Mouse (Mus musculus) neural tube, embryonic 13.5 days (tissue): ENCODE data around the gene Olfr213. TPM values are rescaled to one million over a fixed set of nuclear protein-coding genes. Genes with fewer than 3 reads are reported as not detected.
"Not testable (repeated sequence)": the region's sequence is repeated elsewhere in the genome, so short reads cannot be mapped to it uniquely, and the experiment has no call there.

Experiments used
- ATAC-seq: fragments of 200-750 bp; cut with Nextera tagmentation; 2 replicates; pipeline ENCODE4 v1.8.0; 2017; ENCODE audit warnings: low read depth, mild to moderate bottlenecking, moderate TSS enrichment, moderate library complexity
- H3K27ac ChIP-seq: fragments of 300-500 bp; sonication (generic); replicated peaks from 2 replicates; pipeline ENCODE4 v1.5.1; 2015; ENCODE audit warnings: moderate library complexity, mild to moderate bottlenecking, inconsistent platforms
- H3K27me3 ChIP-seq: fragments of 300-500 bp; sonication (generic); 2 replicates; pipeline ENCODE4 v1.6.1; 2015; ENCODE audit warnings: mild to moderate bottlenecking, inconsistent platforms
- H3K36me3 ChIP-seq: fragments of 300-500 bp; sonication (generic); 2 replicates; pipeline ENCODE4 v1.6.1; 2015; ENCODE audit warnings: mild to moderate bottlenecking, inconsistent platforms
- H3K4me1 ChIP-seq: fragments of 300-500 bp; sonication (generic); replicated peaks from 2 replicates; pipeline ENCODE4 v1.6.1; 2015; ENCODE audit warnings: inconsistent platforms
- H3K4me2 ChIP-seq: fragments of 300-500 bp; sonication (generic); 2 replicates; pipeline ENCODE4 v1.6.1; 2015; ENCODE audit warnings: inconsistent platforms, mild to moderate bottlenecking, moderate library complexity
- H3K4me3 ChIP-seq: fragments of 300-500 bp; sonication (generic); 2 replicates; pipeline ENCODE4 v1.5.1; 2015; ENCODE audit warnings: mild to moderate bottlenecking, inconsistent platforms
- H3K9ac ChIP-seq: fragments of 300-500 bp; sonication (generic); 2 replicates; pipeline ENCODE4 v1.6.1; 2015; ENCODE audit warnings: moderate library complexity, mild to moderate bottlenecking, inconsistent platforms
- H3K9me3 ChIP-seq: fragments of 300-500 bp; sonication (generic); 2 replicates; pipeline ENCODE4 v1.6.1; 2016; ENCODE audit warnings: inconsistent platforms
- WGBS: fragments of 180-500 bp; shearing (Covaris S2); methylation state at CpG from one replicate; pipeline ENCODE4 v1.1.7; 2015; 5-methylcytosine and 5-hydroxymethylcytosine counted together
- polyA plus RNA-seq: library from polyadenylated mRNA; unstranded; fragments of >200 nt; fragmentation: Nextera tagmentation; extraction: Ambion mirVana; gene quantifications from 2 replicates; pipeline ENCODE4 v1.2.1, GENCODE M21; 2015

The Olfr213 gene
- polyA plus RNA-seq, result not detected in 2 replicates

DNA sequence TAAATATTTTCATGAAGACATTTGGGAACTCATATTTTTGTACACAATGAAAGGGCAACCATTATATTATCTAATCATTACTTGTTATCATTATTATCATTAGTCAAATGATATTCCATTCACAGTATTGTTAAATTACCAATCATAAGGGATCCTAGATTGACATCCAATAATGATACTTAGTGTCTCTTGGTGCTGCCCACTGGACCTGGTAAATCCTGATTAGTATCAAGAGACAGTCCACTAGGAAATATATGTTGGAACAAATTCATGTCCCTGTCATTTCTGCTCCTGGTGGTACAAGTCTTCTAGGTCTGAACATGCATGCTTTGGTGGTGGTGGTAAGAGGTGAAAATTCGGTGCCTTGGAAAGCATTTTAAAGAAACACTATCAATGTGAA, at the start of gene Olfr213:
Gene Olfr213, plus strand, starts transcription at position 301 of the 400 bp plus-strand sequence.
- Histone ChIP-seq H3K9ac (no peak within 1 kb of the TSS), H3K9me3 (no peaks in the 10 kb centered on the region), H3K27ac (no peak within 1 kb of the TSS), H3K4me2 (no peak within 1 kb of the TSS), H3K4me1 (no peaks in the 10 kb centered on the region), H3K4me3 (no peak within 1 kb of the TSS), H3K36me3 (no peaks in the 10 kb centered on the region), H3K27me3 (no peaks in the 10 kb centered on the region)
- 88% methylated on average over 1 of the region's 1 CpGs for WGBS
- no peak for ATAC-seq

DNA sequence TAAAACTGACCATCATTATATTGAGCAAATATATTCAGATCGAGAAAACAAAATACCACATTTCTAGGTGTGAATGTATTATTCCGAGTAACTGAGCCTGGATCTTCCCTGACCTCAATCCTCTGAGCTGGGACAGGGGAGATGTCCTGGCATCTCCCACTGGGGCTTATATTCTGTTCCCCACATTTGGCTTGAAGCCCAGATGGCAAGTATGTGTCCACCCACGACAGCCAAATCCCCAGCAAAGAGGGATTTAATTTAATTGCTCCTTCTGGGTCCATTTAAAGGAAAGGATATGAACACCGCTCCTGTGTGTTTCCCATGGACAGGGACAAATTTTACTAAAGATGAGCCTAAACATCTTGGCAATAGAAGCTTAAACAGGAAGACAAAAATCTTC, 49.5 kb upstream of the Olfr213 start, which contains the start of gene Olfr211:
Gene Olfr211, plus strand, starts transcription at position 301 of the 400 bp plus-strand sequence.
- Histone ChIP-seq H3K9me3 (no peaks in the 10 kb centered on the region), H3K27ac (no peak within 1 kb of the TSS), H3K27me3 (no peaks in the 10 kb centered on the region), H3K9ac (no peak within 1 kb of the TSS), H3K4me3 (no peak within 1 kb of the TSS), H3K4me1 (0 out of 2 replicates have a peak, but pooled peaks cover 6% of the 10 kb centered on the region), H3K4me2 (no peak within 1 kb of the TSS), H3K36me3 (no peaks in the 10 kb centered on the region)
- 65% methylated on average over 4 of the region's 4 CpGs for WGBS
- ATAC-seq, result no peak

DNA sequence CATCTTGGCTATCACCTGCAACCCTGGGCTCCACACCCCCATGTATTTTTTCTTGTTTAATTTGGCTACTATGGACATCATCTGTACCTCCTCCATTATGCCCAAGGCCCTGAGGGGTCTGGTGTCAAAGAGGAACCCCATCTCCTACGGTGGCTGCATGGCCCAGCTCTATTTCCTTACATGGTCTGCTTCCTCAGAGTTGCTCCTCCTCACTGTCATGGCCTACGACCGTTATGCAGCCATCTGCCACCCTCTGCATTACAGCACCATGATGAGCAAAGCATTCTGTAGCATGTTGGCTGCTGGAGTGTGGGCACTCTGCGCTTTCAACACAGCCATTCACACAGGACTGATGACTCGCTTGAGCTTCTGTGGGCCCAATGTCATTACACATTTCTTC, 44.5 kb upstream of the Olfr213 start:
- no peak overlapping the region for H3K4me3 ChIP-seq
- H3K9ac ChIP-seq, result no peak overlapping the region
- no peaks in the 10 kb centered on the region for H3K9me3 ChIP-seq
- 92% methylated on average over 5 of the region's 5 CpGs for WGBS
- 0 out of 2 replicates have a peak, but pooled peaks cover 6% of the 10 kb centered on the region for H3K4me1 ChIP-seq
- no peaks in the 10 kb centered on the region for H3K36me3 ChIP-seq
- no peak overlapping the region for H3K27ac ChIP-seq
- ATAC-seq, result no peak
- H3K27me3 ChIP-seq, result no peaks in the 10 kb centered on the region
- H3K4me2 ChIP-seq, result no peak overlapping the region

DNA sequence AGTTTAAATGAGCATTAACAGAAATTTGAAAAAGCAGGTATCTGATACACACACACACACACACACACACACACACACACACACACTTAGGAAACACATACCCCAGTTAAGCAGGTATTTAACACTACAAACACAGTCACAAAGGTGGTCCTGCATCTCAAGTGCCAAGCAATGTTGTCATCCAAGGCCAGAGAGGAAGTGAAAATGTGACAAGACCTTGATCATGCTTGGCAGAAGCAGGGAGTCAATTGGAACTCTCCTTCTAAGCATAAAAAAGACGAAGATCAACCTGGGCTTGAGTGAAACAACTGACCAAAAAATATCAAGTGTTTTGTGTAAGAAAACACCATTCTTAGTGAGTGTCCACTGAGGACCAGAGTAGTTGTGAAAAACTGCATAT, 42.3 kb upstream of the Olfr213 start:
- no peaks in the 10 kb centered on the region for H3K4me1 ChIP-seq
- no peak overlapping the region for H3K9ac ChIP-seq
- 0 out of 2 replicates have a peak, but pooled peaks cover 4% of the 10 kb centered on the region for H3K9me3 ChIP-seq
- H3K36me3 ChIP-seq, result no peaks in the 10 kb centered on the region
- ATAC-seq, result no peak
- 78% methylated on average over 1 of the region's 1 CpGs for WGBS
- no peak overlapping the region for H3K27ac ChIP-seq
- no peak overlapping the region for H3K4me3 ChIP-seq
- H3K27me3 ChIP-seq, result no peaks in the 10 kb centered on the region
- no peak overlapping the region for H3K4me2 ChIP-seq

DNA sequence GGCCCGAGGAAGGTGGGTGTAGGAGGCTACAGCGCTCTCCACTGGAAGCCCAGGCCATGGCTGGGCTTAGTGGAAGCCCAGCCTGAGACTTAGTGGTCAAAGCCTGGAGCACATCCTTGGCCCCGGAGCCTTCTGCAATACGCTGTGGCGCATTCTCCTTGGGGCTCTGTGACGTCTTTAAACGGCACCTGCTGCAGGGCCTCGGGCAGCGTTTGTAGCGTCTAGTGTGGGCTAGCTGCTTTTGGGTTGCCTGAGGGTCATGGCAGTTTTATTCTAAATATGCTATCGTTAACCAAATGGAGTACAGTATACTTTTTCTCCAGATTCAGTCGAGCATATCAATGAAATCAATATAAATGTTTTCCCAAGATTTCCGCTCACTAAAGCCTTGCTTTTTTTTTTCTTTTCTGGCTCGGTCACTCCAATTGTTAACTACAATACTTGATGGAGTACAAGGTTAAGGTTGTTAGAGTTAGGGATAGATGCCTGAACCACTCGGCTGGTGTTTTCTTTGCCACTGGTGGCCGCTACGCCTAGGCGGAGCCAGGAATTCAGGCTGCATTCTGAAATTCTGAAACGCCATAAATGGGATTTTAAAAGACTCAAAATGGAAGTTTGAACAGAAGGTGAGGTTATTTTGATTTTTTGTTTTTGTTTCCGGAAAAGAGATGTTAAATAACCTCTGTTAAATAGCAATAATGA, 31.8 kb upstream of the Olfr213 start, which contains the start of gene Olfr212:
Gene Olfr212, plus strand, starts transcription at position 215 of the 702 bp plus-strand sequence.
- not testable (repeated sequence) for H3K27ac ChIP-seq, H3K9ac ChIP-seq, H3K4me2 ChIP-seq, ATAC-seq, H3K36me3 ChIP-seq, H3K27me3 ChIP-seq, H3K4me3 ChIP-seq, H3K4me1 ChIP-seq
- 93% methylated on average over 20 of the region's 20 CpGs for WGBS
- H3K9me3 ChIP-seq, result peaks cover 17% of the 10 kb centered on the region

DNA sequence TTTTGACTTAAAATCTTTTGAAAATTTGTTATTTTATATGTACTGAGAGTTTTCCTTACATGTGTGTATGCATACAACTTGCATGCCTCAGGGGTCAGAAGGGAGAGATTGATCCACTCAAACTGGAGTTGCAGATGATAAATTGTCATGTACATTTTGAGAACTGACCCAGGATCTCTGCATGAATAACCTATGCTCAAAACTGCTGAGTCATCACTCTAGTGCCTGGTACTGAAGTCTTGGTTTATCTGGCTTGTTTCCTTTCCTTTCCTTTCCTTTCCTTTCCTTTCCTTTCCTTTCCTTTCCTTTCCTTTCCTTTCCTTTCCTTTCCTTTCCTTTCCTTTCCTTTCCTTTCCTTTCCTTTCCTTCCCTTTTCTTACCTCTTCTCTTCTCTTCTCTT, 23.4 kb upstream of the Olfr213 start:
- no peak for ATAC-seq
- Histone ChIP-seq H3K27me3 (no peaks in the 10 kb centered on the region), H3K4me3 (no peak overlapping the region), H3K27ac (no peak overlapping the region), H3K9ac (no peak overlapping the region), H3K9me3 (no peaks in the 10 kb centered on the region), H3K4me2 (no peak overlapping the region), H3K4me1 (no peaks in the 10 kb centered on the region), H3K36me3 (no peaks in the 10 kb centered on the region)

DNA sequence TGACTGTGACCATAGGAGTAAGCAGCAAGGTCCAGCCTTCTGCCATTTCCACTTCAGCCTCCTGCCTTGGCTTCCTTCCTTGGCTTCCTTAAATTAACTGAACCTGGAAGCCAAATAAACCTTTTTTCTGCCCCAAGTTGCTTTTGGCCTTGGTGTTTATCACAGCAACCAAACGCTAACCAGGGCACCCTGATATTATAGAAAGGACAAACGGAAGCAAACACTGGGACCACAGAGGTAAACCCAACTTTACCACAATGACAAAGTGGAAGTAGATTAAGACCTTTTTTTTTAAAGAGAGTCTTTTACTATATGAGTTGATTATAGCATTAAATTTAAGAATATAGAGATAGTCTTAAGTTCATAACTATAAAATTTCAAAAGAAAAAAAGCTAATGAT, 4.2 kb downstream of the Olfr213 start:
- Histone ChIP-seq H3K27ac (no peak overlapping the region), H3K4me2 (no peak overlapping the region), H3K4me3 (no peak overlapping the region), H3K4me1 (no peaks in the 10 kb centered on the region), H3K9me3 (no peaks in the 10 kb centered on the region), H3K27me3 (no peaks in the 10 kb centered on the region), H3K9ac (no peak overlapping the region), H3K36me3 (no peaks in the 10 kb centered on the region)
- no peak for ATAC-seq
- WGBS, result 87% methylated on average over 2 of the region's 2 CpGs

DNA sequence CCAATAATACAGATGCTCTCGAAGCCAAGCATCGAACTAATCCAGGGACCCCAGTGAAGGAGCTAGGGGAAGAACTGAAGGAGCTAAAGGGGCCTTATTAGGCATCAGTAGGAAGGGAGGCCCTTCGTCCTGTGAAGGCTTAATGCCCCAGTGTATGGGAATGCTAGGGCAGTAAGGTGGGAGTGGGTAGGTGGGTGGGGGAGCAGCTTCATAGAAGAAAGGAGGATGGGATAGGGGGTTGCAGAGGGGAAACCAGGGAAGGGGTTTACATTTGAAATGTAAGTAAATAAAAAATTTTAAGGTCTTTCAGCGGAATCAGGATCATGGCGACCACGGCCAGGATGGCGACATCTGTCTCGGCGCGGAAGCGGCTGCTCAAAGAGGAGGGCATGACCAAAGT, 12.6 kb downstream of the Olfr213 start, which contains the start of gene Gm5580:
Gene Gm5580, plus strand, starts transcription at position 301 of the 400 bp plus-strand sequence.
- not testable (repeated sequence) for H3K4me2 ChIP-seq, H3K9me3 ChIP-seq, H3K4me3 ChIP-seq, ATAC-seq, H3K27ac ChIP-seq, H3K4me1 ChIP-seq, H3K27me3 ChIP-seq, H3K36me3 ChIP-seq, H3K9ac ChIP-seq
- WGBS, result 96% methylated on average over 11 of the region's 11 CpGs

DNA sequence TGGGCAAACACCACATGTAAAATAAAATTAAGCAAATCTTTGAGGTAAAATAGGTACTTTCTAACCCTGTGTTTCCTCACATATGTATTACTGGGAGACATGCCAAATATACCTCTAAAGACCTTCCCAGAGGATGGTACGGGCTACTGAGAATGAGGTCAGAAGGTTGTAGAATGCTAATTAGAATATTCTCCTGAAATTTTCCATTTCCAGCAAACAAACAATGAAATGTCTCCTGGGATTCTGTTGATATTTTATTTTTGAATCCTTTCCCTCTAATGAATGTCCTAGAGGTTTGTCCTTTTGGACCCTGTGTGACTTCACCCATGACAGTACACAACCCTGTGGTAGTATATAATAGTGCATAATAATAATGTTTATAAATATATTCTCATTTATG, 15.7 kb downstream of the Olfr213 start, which contains the start of gene Olfr214:
Gene Olfr214, plus strand, starts transcription at position 301 of the 400 bp plus-strand sequence.
- H3K27ac ChIP-seq, result no peak within 1 kb of the TSS
- H3K36me3 ChIP-seq, result no peaks in the 10 kb centered on the region
- WGBS, result 81% methylated on average over 1 of the region's 1 CpGs
- no peak for ATAC-seq
- H3K4me1 ChIP-seq, result no peaks in the 10 kb centered on the region
- H3K27me3 ChIP-seq, result no peaks in the 10 kb centered on the region
- no peak within 1 kb of the TSS for H3K4me2 ChIP-seq
- no peak within 1 kb of the TSS for H3K4me3 ChIP-seq
- H3K9me3 ChIP-seq, result no peaks in the 10 kb centered on the region
- H3K9ac ChIP-seq, result no peak within 1 kb of the TSS

DNA sequence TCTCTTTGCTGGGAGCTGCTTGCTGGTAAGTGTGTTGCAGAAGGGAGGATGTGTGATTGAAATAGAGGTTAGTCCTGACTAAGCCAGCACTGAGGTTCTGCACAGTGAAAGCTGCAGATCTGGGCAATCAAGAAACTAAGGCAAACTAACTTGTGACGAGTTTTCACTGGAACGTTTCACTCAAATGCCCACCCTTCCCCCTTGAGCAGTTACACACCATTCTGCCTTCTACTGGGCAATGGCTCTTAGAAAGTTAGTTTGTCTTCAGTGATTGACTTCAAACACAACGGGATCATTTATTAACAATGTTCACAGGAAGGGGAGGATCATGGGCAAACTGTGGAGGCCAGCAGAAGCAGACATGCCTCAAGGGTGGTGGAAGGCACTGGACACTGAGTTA, 16.7 kb downstream of the Olfr213 start:
- H3K9me3 ChIP-seq, result no peaks in the 10 kb centered on the region
- no peak overlapping the region for H3K4me2 ChIP-seq
- H3K36me3 ChIP-seq, result no peaks in the 10 kb centered on the region
- no peaks in the 10 kb centered on the region for H3K4me1 ChIP-seq
- H3K27me3 ChIP-seq, result no peaks in the 10 kb centered on the region
- H3K4me3 ChIP-seq, result no peak overlapping the region
- H3K27ac ChIP-seq, result no peak overlapping the region
- ATAC-seq, result no peak
- WGBS, result 71% methylated on average over 3 of the region's 3 CpGs
- H3K9ac ChIP-seq, result no peak overlapping the region

DNA sequence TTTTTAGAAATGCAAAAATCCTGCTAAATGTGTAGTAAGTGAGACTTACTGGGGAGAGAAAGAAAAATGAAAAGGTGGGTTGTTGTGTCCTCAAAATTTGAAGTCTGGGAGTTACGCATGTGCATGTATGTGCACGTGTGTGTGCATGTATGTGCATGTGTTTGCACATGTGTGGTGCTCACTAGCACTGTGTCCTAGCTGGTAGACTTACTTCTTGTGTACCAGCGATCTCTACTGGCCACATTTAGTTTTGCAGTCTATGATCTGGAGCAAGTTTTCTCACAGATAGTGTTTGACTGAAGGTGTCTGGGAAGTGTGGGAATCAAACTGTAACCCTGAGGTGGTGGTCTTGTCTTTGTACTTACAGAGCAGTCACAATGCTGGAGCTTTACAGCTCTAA, 31.6 kb downstream of the Olfr213 start:
- Histone ChIP-seq H3K27me3 (no peaks in the 10 kb centered on the region), H3K4me3 (no peak overlapping the region), H3K4me2 (no peak overlapping the region), H3K9ac (no peak overlapping the region), H3K36me3 (no peaks in the 10 kb centered on the region), H3K9me3 (no peaks in the 10 kb centered on the region), H3K4me1 (no peaks in the 10 kb centered on the region), H3K27ac (no peak overlapping the region)
- no peak for ATAC-seq
- 35% methylated on average over 3 of the region's 3 CpGs for WGBS

DNA sequence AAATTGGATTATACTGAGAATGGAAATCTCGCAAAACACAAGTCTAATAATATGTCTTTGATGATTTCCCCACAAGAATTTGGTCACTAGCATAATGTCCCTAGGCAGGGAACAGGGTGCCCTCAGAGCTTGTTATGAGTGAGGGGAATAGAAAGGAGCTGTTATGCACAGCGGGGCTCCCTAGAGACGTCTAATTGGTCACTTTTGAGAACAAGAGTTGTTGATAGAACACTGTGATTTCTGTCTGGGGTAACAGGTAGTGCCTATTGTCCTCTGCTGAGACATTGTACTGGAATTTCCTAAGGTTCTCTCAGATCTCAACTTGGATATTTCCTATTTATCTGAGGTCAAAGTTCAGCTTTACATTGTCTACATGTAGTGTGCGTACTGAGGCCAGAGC, 45.8 kb downstream of the Olfr213 start, which contains the start of gene Olfr215:
Gene Olfr215, minus strand, starts transcription at position 101 of the 400 bp plus-strand sequence.
- ATAC-seq, result no peak
- Histone ChIP-seq H3K4me2 (no peak within 1 kb of the TSS), H3K27me3 (no peaks in the 10 kb centered on the region), H3K4me3 (no peak within 1 kb of the TSS), H3K9ac (no peak within 1 kb of the TSS), H3K9me3 (no peaks in the 10 kb centered on the region), H3K36me3 (no peaks in the 10 kb centered on the region), H3K4me1 (no peaks in the 10 kb centered on the region), H3K27ac (no peak within 1 kb of the TSS)
- 70% methylated on average over 4 of the region's 4 CpGs for WGBS
